ENCODE assay signal across 8 mouse cellular contexts in genomic region chr13:74522481-74523237, GRCm38 (mm10). TPM values are rescaled to one million over a fixed set of nuclear protein-coding genes. Genes with fewer than 3 reads are reported as not detected.
DNase-seq lines count a peak whose midpoint lies in the region; ATAC-seq and TF ChIP-seq lines count a peak whose summit lies in the region.

No protein-coding gene starts in this region.

- H3K27me3 ChIP-seq in limb, embryonic 14.5 days (ENCODE audit: control insufficient read depth, insufficient read depth, low read length) = no peaks in the 10 kb centered on the region
- H3K27me3 ChIP-seq in midbrain, embryonic 16.5 days (ENCODE audit: control insufficient read depth, insufficient read depth, low read depth, low read length) = no peaks in the 10 kb centered on the region

- H3K9me3 ChIP-seq in limb, embryonic 14.5 days (ENCODE audit: control insufficient read depth, low read length) = no peaks in the 10 kb centered on the region
- H3K9me3 ChIP-seq in midbrain, embryonic 16.5 days (replicated peaks; ENCODE audit: control insufficient read depth, low read length, poor library complexity, severe bottlenecking) = no peaks in the 10 kb centered on the region

- H3K4me3 ChIP-seq in bone marrow macrophage, adult 2 months (ENCODE audit: insufficient read depth, low read length) = peak overlapping the region; percentile 58
- peak overlapping the region; percentile 47 for H3K4me3 ChIP-seq in embryonic fibroblast, embryonic 13.5 days (ENCODE audit: insufficient read depth, low read length)
- H3K4me3 ChIP-seq in limb, embryonic 14.5 days (replicated peaks; ENCODE audit: low read length) = peak overlapping the region; percentile 55
- peak overlapping the region; percentile 47 for H3K4me3 ChIP-seq in midbrain, embryonic 16.5 days (ENCODE audit: low read depth, low read length)

- no peaks in the 10 kb centered on the region for H3K36me3 ChIP-seq in limb, embryonic 14.5 days (ENCODE audit: control insufficient read depth, insufficient read depth, low read length)
- no peaks in the 10 kb centered on the region for H3K36me3 ChIP-seq in midbrain, embryonic 16.5 days (ENCODE audit: control insufficient read depth, insufficient read depth, low read length)

- WGBS in limb, embryonic 14.5 days = 3% methylated on average over 15 of the region's 15 CpGs
- WGBS in midbrain, embryonic 16.5 days = 3% methylated on average over 15 of the region's 15 CpGs

- ATAC-seq in limb, embryonic 14.5 days (ENCODE audit: low FRiP score, low read depth) = peak; percentile 98
- peak; percentile 98 for ATAC-seq in midbrain, embryonic 16.5 days

- H3K9ac ChIP-seq in limb, embryonic 14.5 days (ENCODE audit: low read depth, low read length, severe bottlenecking) = peak overlapping the region; percentile 66
- peak overlapping the region; percentile 50 for H3K9ac ChIP-seq in midbrain, embryonic 16.5 days (ENCODE audit: low read depth, low read length)

- TF ChIP-seq POLR2A in bone marrow macrophage, adult 2 months (IDR thresholded peaks at IDR 0.05; ENCODE audit: borderline replicate concordance, low read depth, low read length) = no peak
- peak; percentile 78 for TF ChIP-seq POLR2A in embryonic fibroblast, embryonic 13.5 days (IDR thresholded peaks at IDR 0.05; ENCODE audit: low read depth, low read length)
- no peak for TF ChIP-seq POLR2A in limb, embryonic 14.5 days (IDR thresholded peaks at IDR 0.05; ENCODE audit: borderline replicate concordance, extremely low read depth, insufficient read depth, insufficient read length)

- H3K27ac ChIP-seq in bone marrow macrophage, adult 2 months (ENCODE audit: insufficient read depth, low read depth, low read length) = peak overlapping the region; percentile 60
- H3K27ac ChIP-seq in embryonic fibroblast, embryonic 13.5 days (ENCODE audit: insufficient read depth, low read length) = peak overlapping the region; percentile 28
- H3K27ac ChIP-seq in limb, embryonic 14.5 days (replicated peaks; ENCODE audit: low read depth, low read length) = peak overlapping the region; percentile 88
- peak overlapping the region; percentile 48 for H3K27ac ChIP-seq in midbrain, embryonic 16.5 days (ENCODE audit: low read length)

- DNase-seq in 3T3-L1 (ENCODE audit: low read depth, low spot score) = peak; percentile 76
- peak; percentile 85 to 89 for DNase-seq in heart, adult 9 months (ENCODE audit: low spot score in 2 of 2)
- peak; percentile 93 for DNase-seq in kidney, adult 9 months
- DNase-seq in limb, embryonic 14.5 days (ENCODE audit: low spot score) = peak; percentile 86
- DNase-seq in spleen, postnatal 14 days (ENCODE audit: low spot score in 2 of 2) = peak; percentile 44 to 57

- no peaks in the 10 kb centered on the region for H3K4me1 ChIP-seq in bone marrow macrophage, adult 2 months (ENCODE audit: control insufficient read depth, insufficient read depth, low read length)
- H3K4me1 ChIP-seq in embryonic fibroblast, embryonic 13.5 days (ENCODE audit: control insufficient read depth, insufficient read depth, low read length) = no peaks in the 10 kb centered on the region
- no peaks in the 10 kb centered on the region for H3K4me1 ChIP-seq in limb, embryonic 14.5 days (ENCODE audit: control insufficient read depth, insufficient read depth, low read length)
- H3K4me1 ChIP-seq in midbrain, embryonic 16.5 days (ENCODE audit: control insufficient read depth, insufficient read depth, low read length) = no peaks in the 10 kb centered on the region

- no peak for TF ChIP-seq CTCF in bone marrow macrophage, adult 2 months (IDR thresholded peaks at IDR 0.05; ENCODE audit: low read depth, low read length)
- TF ChIP-seq CTCF in embryonic fibroblast, embryonic 13.5 days (IDR thresholded peaks at IDR 0.05; ENCODE audit: borderline replicate concordance, insufficient read depth, low read length) = no peak

- peak overlapping the region; percentile 60 for H3K4me2 ChIP-seq in limb, embryonic 14.5 days (replicated peaks; ENCODE audit: low read depth, low read length, severe bottlenecking)
- peak overlapping the region; percentile 63 for H3K4me2 ChIP-seq in midbrain, embryonic 16.5 days (ENCODE audit: low read length)

RNA-seq across cellular contexts. Expression of gene Zfp825, which starts 28.9 kb away (rescaled TPM):
- polyA plus RNA-seq in bone marrow macrophage, adult 2 months (2012; ENCODE audit: insufficient read depth, insufficient read length, missing spikeins) = 15.2 and 17.6 TPM in 2 replicates
- 12.9 and 16.4 TPM in 2 replicates for polyA plus RNA-seq in embryonic fibroblast, embryonic 13.5 days (2011; ENCODE audit: insufficient read length, low read depth, missing spikeins)
- polyA plus RNA-seq in limb, embryonic 14.5 days (2012; rRNA removed) = 6.4 and 9.9 TPM in 2 replicates
- 20.1 and 21.1 TPM in 2 replicates for polyA plus RNA-seq in limb, embryonic 14.5 days (2014; fragmentation: Nextera tagmentation; extraction: Ambion mirVana)
- 15.5 and 15.6 TPM in 2 replicates for polyA plus RNA-seq in midbrain, embryonic 16.5 days (2015; fragmentation: Nextera tagmentation; extraction: Ambion mirVana)

Comparison
In these comparisons a context has a peak if more than half of its experiments do, and no peak if none do; other contexts are left out.
1. Peak in every context shown above with its lines: DNase-seq, ATAC-seq, H3K4me3 ChIP-seq and H3K27ac ChIP-seq.
2. H3K27ac ChIP-seq: peak in every context shown above with its lines; median percentile 88 in limb, embryonic 14.5 days; 60 in bone marrow macrophage, adult 2 months; 48 in midbrain, embryonic 16.5 days; 28 in embryonic fibroblast, embryonic 13.5 days.